Mouse (Mus musculus) heart, embryonic 12.5 days (tissue): Measurements from ENCODE around the gene Atxn2l. TPM values are rescaled to one million over a fixed set of nuclear protein-coding genes. Genes with fewer than 3 reads are reported as not detected.

Experiments
- ATAC-seq: fragments of 200-750 bp; cut with Nextera tagmentation; 2 replicates; pipeline ENCODE4 v1.8.0; 2017; ENCODE audit warnings: moderate TSS enrichment, moderate library complexity; ENCODE audit not compliant: insufficient number of reproducible peaks, low FRiP score
- H3K27ac ChIP-seq: fragments of 300-500 bp; sonication (generic); 2 replicates; pipeline ENCODE4 v1.5.1; 2016; ENCODE audit warnings: mild to moderate bottlenecking, moderate library complexity; ENCODE audit not compliant: poor library complexity, severe bottlenecking
- H3K27me3 ChIP-seq: fragments of 300-500 bp; sonication (generic); replicated peaks from 2 replicates; pipeline ENCODE4 v1.6.1; 2016; ENCODE audit warnings: mild to moderate bottlenecking, moderate library complexity
- H3K36me3 ChIP-seq: fragments of 300-500 bp; sonication (generic); 2 replicates; pipeline ENCODE4 v1.6.1; 2016; ENCODE audit warnings: mild to moderate bottlenecking, moderate library complexity
- H3K4me1 ChIP-seq: fragments of 300-500 bp; sonication (generic); replicated peaks from 2 replicates; pipeline ENCODE4 v1.6.1; 2016; ENCODE audit warnings: mild to moderate bottlenecking
- H3K4me2 ChIP-seq: fragments of 300-500 bp; sonication (generic); 2 replicates; pipeline ENCODE4 v1.6.1; 2016; ENCODE audit warnings: mild to moderate bottlenecking, moderate library complexity
- H3K4me3 ChIP-seq: fragments of 300-500 bp; sonication (generic); 2 replicates; pipeline ENCODE4 v1.5.1; 2016; ENCODE audit warnings: mild to moderate bottlenecking
- H3K9ac ChIP-seq: fragments of 300-500 bp; sonication (generic); 2 replicates; pipeline ENCODE4 v1.6.1; 2016; ENCODE audit warnings: mild to moderate bottlenecking, moderate library complexity
- H3K9me3 ChIP-seq: fragments of 300-500 bp; sonication (generic); replicated peaks from 2 replicates; pipeline ENCODE4 v1.6.1; 2016; ENCODE audit warnings: mild to moderate bottlenecking, moderate library complexity
- WGBS: fragments of 180-500 bp; shearing (Covaris S2); methylation state at CpG from one replicate; pipeline ENCODE4 v1.1.7; 2016; 5-methylcytosine and 5-hydroxymethylcytosine counted together
- polyA plus RNA-seq: library from polyadenylated mRNA; unstranded; fragments of >200 nt; fragmentation: Nextera tagmentation; extraction: Ambion mirVana; gene quantifications from 2 replicates; pipeline ENCODE4 v1.2.1, GENCODE M21; 2016

The Atxn2l gene
- polyA plus RNA-seq, 1 experiment from 2014 or later, result 52.5 TPM

DNA sequence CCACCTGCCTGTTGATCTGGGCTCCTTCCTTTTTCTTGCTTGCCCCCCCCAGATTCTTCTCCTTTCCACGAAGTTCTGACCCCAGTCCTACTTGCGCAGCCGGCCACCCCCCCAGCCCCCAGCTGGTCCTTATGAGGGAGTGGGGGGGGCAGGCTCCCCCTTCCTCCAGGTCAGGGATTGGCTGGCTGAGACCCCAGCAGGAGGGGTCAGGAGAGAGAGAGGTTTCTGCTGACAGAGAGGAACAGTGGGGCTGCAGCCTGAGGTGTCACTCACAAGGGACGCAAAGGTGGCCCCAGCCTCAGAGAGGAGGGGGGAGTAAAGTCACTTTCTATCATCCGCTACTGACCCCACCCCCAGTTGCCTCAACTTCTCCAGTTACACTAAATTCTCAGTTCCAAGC lies 40.2 kb downstream of the Atxn2l start, which contains the start of gene Atp2a1:
Gene Atp2a1, minus strand, starts transcription at position 105 of the 400 bp plus-strand sequence.
- Histone ChIP-seq H3K9me3 (no peaks in the 10 kb centered on the region), H3K4me2 (no peak within 1 kb of the TSS), H3K27ac (no peak within 1 kb of the TSS), H3K9ac (peak within 1 kb of the TSS; percentile 21; the same call in 1 of the 2 replicates), H3K36me3 (peaks cover 20% of the 10 kb centered on the region), H3K27me3 (0 out of 2 replicates have a peak, but pooled peaks cover 4% of the 10 kb centered on the region), H3K4me1 (peaks cover 57% of the 10 kb centered on the region), H3K4me3 (no peak within 1 kb of the TSS)
- WGBS, result 50% methylated on average over 5 of the region's 5 CpGs
- ATAC-seq, result no peak

- no peak for ATAC-seq
- no peaks in the 10 kb centered on the region for H3K9me3 ChIP-seq
- H3K27ac ChIP-seq, result no peak overlapping the region
- 78% methylated on average over 3 of the region's 3 CpGs for WGBS
- peaks cover 57% of the 10 kb centered on the region for H3K4me1 ChIP-seq
- H3K4me3 ChIP-seq, result no peak overlapping the region
- no peak overlapping the region for H3K4me2 ChIP-seq
- 0 out of 2 replicates have a peak, but pooled peaks cover 4% of the 10 kb centered on the region for H3K27me3 ChIP-seq
- H3K36me3 ChIP-seq, result peaks cover 6% of the 10 kb centered on the region; the same call in 1 of the 2 replicates
- no peak overlapping the region for H3K9ac ChIP-seq
These were observed 41.6 kb downstream of the Atxn2l start for GRCm38 (mm10) chr7:126461626-126462025.

- no peaks in the 10 kb centered on the region for H3K9me3 ChIP-seq
- no peak overlapping the region for H3K9ac ChIP-seq
- H3K4me1 ChIP-seq, result peaks cover 49% of the 10 kb centered on the region
- H3K4me2 ChIP-seq, result no peak overlapping the region
- no peaks in the 10 kb centered on the region for H3K36me3 ChIP-seq
- H3K27ac ChIP-seq, result no peak overlapping the region
- 54% methylated on average over 10 of the region's 10 CpGs for WGBS
- ATAC-seq, result no peak
- 0 out of 2 replicates have a peak, but pooled peaks cover 4% of the 10 kb centered on the region for H3K27me3 ChIP-seq
- no peak overlapping the region for H3K4me3 ChIP-seq
These were observed 42.4 kb downstream of the Atxn2l start for GRCm38 (mm10) chr7:126460623-126461399.

GRCm38 (mm10) chr7:126458844-126459618 lies 44.2 kb downstream of the Atxn2l start:
- H3K36me3 ChIP-seq, result no peaks in the 10 kb centered on the region
- 0 out of 2 replicates have a peak overlapping the region, but pooled peaks have one; percentile 4 for H3K9ac ChIP-seq
- no peak overlapping the region for H3K27ac ChIP-seq
- H3K27me3 ChIP-seq, result 0 out of 2 replicates have a peak, but pooled peaks cover 4% of the 10 kb centered on the region
- no peak overlapping the region for H3K4me2 ChIP-seq
- H3K4me3 ChIP-seq, result no peak overlapping the region
- H3K9me3 ChIP-seq, result no peaks in the 10 kb centered on the region
- ATAC-seq, result no peak
- H3K4me1 ChIP-seq, result peaks cover 31% of the 10 kb centered on the region
- WGBS, result 75% methylated on average over 11 of the region's 11 CpGs

DNA sequence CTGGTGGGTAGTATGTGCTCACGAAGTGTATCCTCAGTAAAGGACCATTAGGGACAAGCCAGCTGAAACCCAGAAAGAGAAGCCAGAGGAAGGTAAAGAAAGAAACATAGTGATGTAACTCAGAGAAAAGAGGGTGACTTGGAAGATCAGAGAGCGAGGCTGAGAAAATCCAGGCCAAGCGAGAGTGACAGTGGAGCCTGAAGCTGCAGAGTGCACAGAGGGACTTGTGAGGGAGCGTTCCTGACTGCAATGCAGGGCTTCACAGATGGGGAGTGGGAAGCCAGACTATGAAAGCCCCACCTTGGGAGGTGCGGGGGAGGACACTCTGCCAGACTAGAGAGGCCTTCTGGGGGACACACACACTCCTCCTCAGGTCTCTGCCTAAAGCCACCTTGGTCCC lies 45.0 kb downstream of the Atxn2l start:
- no peak overlapping the region for H3K9ac ChIP-seq

GRCm38 (mm10) chr7:126456382-126457266 lies 46.6 kb downstream of the Atxn2l start:
- Histone ChIP-seq H3K27ac (no peak overlapping the region), H3K27me3 (0 out of 2 replicates have a peak, but pooled peaks cover 3% of the 10 kb centered on the region), H3K4me1 (peaks cover 16% of the 10 kb centered on the region), H3K4me3 (no peak overlapping the region), H3K9me3 (no peaks in the 10 kb centered on the region), H3K4me2 (no peak overlapping the region), H3K36me3 (no peaks in the 10 kb centered on the region), H3K9ac (no peak overlapping the region)
- 73% methylated on average over 17 of the region's 17 CpGs for WGBS
- no peak for ATAC-seq

More for the DNA sequence above, 45.0 kb downstream of the Atxn2l start:
- no peak overlapping the region for H3K4me3 ChIP-seq
- no peaks in the 10 kb centered on the region for H3K36me3 ChIP-seq
- peaks cover 23% of the 10 kb centered on the region for H3K4me1 ChIP-seq
- ATAC-seq, result no peak
- no peak overlapping the region for H3K27ac ChIP-seq
- H3K4me2 ChIP-seq, result no peak overlapping the region
- 0 out of 2 replicates have a peak, but pooled peaks cover 4% of the 10 kb centered on the region for H3K27me3 ChIP-seq
- H3K9me3 ChIP-seq, result no peaks in the 10 kb centered on the region
- 68% methylated on average over 5 of the region's 5 CpGs for WGBS

GRCm38 (mm10) chr7:126455242-126455641 lies 48.0 kb downstream of the Atxn2l start:
- Histone ChIP-seq H3K4me3 (no peak overlapping the region), H3K4me1 (peaks cover 16% of the 10 kb centered on the region), H3K9ac (no peak overlapping the region), H3K27ac (no peak overlapping the region), H3K36me3 (no peaks in the 10 kb centered on the region), H3K27me3 (no peaks in the 10 kb centered on the region), H3K9me3 (no peaks in the 10 kb centered on the region), H3K4me2 (no peak overlapping the region)
- WGBS, result 79% methylated on average over 2 of the region's 2 CpGs
- no peak for ATAC-seq

- no peaks in the 10 kb centered on the region for H3K9me3 ChIP-seq
- WGBS, result 77% methylated on average over 7 of the region's 7 CpGs
- H3K36me3 ChIP-seq, result no peaks in the 10 kb centered on the region
- no peak overlapping the region for H3K4me2 ChIP-seq
- no peaks in the 10 kb centered on the region for H3K27me3 ChIP-seq
- no peak overlapping the region for H3K9ac ChIP-seq
- ATAC-seq, result no peak
- no peak overlapping the region for H3K27ac ChIP-seq
- no peak overlapping the region for H3K4me3 ChIP-seq
- H3K4me1 ChIP-seq, result peaks cover 10% of the 10 kb centered on the region
These were observed 49.4 kb downstream of the Atxn2l start for GRCm38 (mm10) chr7:126453861-126454260.

DNA sequence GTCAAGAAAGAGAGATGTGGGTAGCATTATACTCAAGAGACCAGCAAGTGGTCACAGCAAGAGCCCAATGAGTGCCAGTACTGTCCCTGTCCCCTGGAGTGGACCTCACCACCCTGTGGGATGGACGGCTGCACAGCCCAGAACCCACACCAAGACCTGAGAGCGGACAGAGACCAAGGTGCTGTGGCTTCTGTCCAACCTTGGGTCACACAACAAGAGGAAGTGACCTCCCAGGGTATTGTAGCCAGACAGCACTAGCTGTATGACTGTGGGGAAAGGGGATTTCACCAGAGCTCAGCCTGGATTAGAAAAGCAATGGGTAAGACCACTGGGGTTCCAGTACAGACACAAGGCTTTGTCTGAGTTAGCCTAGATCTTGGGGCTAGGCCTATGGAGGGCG lies 51.0 kb downstream of the Atxn2l start:
- WGBS, result 82% methylated on average over 3 of the region's 3 CpGs
- H3K4me1 ChIP-seq, result no peaks in the 10 kb centered on the region
- no peak for ATAC-seq
- H3K27ac ChIP-seq, result no peak overlapping the region
- H3K4me3 ChIP-seq, result no peak overlapping the region
- H3K4me2 ChIP-seq, result no peak overlapping the region
- H3K9ac ChIP-seq, result no peak overlapping the region
- no peaks in the 10 kb centered on the region for H3K27me3 ChIP-seq
- H3K9me3 ChIP-seq, result no peaks in the 10 kb centered on the region
- peaks cover 8% of the 10 kb centered on the region; the same call in 1 of the 2 replicates for H3K36me3 ChIP-seq

DNA sequence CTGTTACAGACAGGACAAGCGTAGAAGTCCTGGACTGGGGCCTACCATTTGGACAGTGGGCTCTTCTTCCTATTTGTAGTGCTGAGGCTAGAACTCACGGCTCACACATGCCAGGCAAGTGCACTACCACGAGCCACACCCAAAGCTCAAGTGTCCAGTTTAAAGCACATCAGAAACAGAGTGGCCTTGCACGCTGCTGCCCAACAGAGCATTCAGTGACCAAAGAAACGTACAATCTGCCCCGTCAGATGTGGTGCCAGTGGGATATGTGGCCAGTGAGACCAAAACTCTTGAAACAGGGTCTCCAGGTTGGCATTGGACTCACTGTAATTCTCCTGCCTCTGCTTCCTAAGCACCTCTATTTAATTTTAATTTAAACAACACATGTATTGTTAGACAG lies 52.6 kb downstream of the Atxn2l start:
- 82% methylated on average over 6 of the region's 6 CpGs for WGBS
- no peaks in the 10 kb centered on the region for H3K27me3 ChIP-seq

More for the DNA sequence above, 52.6 kb downstream of the Atxn2l start:
- Histone ChIP-seq H3K4me1 (no peaks in the 10 kb centered on the region), H3K9ac (no peak overlapping the region), H3K9me3 (no peaks in the 10 kb centered on the region), H3K4me3 (no peak overlapping the region), H3K27ac (no peak overlapping the region), H3K36me3 (peaks cover 24% of the 10 kb centered on the region), H3K4me2 (no peak overlapping the region)
- no peak for ATAC-seq
